Mouse (Mus musculus): Measurements from ENCODE around the gene Mef2d.

- TF ChIP-seq CTCF (IDR thresholded peaks at IDR 0.05; ENCODE audit: borderline replicate concordance, extremely low read depth, insufficient read depth, insufficient read length) = no peak
- no peak for TF ChIP-seq POLR2A (IDR thresholded peaks at IDR 0.05; ENCODE audit: borderline replicate concordance, extremely low read depth, insufficient read depth, insufficient read length, poor library complexity, severe bottlenecking)
These were observed 5.3 kb downstream of the Mef2d start for GRCm38 (mm10) chr3:88147444-88147843.
